In the genomic region with DNA sequence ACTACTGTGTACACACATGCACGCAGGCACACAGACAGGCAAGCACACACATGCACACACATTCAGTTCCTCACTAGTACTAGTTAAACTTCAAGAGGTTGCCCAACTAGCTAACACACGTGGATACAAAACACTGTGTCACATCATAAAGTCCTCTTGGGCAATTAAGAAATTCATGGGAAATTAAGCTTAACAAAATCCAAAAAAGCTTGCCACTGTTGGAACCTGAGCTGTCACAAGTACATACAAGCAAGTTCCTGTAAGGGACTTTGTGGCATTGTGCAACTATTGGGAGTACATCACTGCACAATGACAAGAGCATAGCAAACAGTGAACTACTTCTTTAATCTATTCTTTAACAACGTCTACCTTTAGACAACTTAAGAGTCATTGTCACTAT, we compare ENCODE assay signal across 35 mouse cellular contexts.
"Had no signal": no experiment of that assay in that cellular context is flagged by ENCODE, and none has a peak within 500 bp of the region (broad histone marks: within the 10 kb centered on the region; RNA-seq: fewer than 3 reads in every experiment).

No protein-coding gene starts in this region.

- H3K9ac ChIP-seq: heart, embryonic 12.5 days; heart, embryonic 13.5 days; heart, embryonic 15.5 days; hindbrain, embryonic 12.5 days; hindbrain, embryonic 13.5 days; hindbrain, embryonic 14.5 days; hindbrain, embryonic 15.5 days; intestine, embryonic 15.5 days; kidney, embryonic 15.5 days had no signal

- H3K4me3 ChIP-seq: heart, embryonic 10.5 days; heart, embryonic 12.5 days; heart, embryonic 13.5 days; heart, embryonic 15.5 days; hindbrain, embryonic 10.5 days; hindbrain, embryonic 12.5 days; hindbrain, embryonic 13.5 days; hindbrain, embryonic 15.5 days; intestine, embryonic 15.5 days; kidney, embryonic 15.5 days; layer of hippocampus, adult 2 months had no signal

- H3K4me1 ChIP-seq: heart, embryonic 10.5 days; heart, embryonic 12.5 days; heart, embryonic 13.5 days; heart, embryonic 15.5 days; hindbrain, embryonic 10.5 days; hindbrain, embryonic 12.5 days; hindbrain, embryonic 13.5 days; hindbrain, embryonic 15.5 days; intestine, embryonic 15.5 days; kidney, embryonic 15.5 days had no signal

- H3K4me2 ChIP-seq: heart, embryonic 11.5 days; heart, embryonic 12.5 days; heart, embryonic 13.5 days; heart, embryonic 15.5 days; hindbrain, embryonic 12.5 days; hindbrain, embryonic 13.5 days; hindbrain, embryonic 14.5 days; hindbrain, embryonic 15.5 days; intestine, embryonic 15.5 days; kidney, embryonic 15.5 days had no signal

- H3K27ac ChIP-seq: heart, embryonic 10.5 days; heart, embryonic 13.5 days; heart, embryonic 15.5 days; hindbrain, embryonic 10.5 days; hindbrain, embryonic 12.5 days; hindbrain, embryonic 13.5 days; hindbrain, embryonic 14.5 days; hindbrain, embryonic 15.5 days; hindbrain, postnatal 0 days; intestine, embryonic 15.5 days; kidney, embryonic 15.5 days; kidney, postnatal 0 days; layer of hippocampus, adult 2 months had no signal

- ATAC-seq: hindbrain, embryonic 16.5 days; hindbrain, postnatal 0 days; inflammation-experienced regulatory T-cells, adult 6 months; intestine, embryonic 15.5 days; intestine, embryonic 16.5 days; intestine, postnatal 0 days had no signal

- DNase-seq: heart, postnatal 10 days; heart, postnatal 14 days; heart, postnatal 36 days; heart, postnatal 4 days; kidney, adult 11 months; kidney, adult 18-20 months; kidney, adult 2 months; kidney, adult 8-10 months; kidney, adult 9 months; kidney, postnatal 10 days; kidney, postnatal 14 days; kidney, postnatal 25 days; kidney, postnatal 36 days; kidney, postnatal 4 days; layer of hippocampus, adult 9-11 months; layer of hippocampus, postnatal 36 days had no signal

- H3K9me3 ChIP-seq: heart, embryonic 10.5 days; heart, embryonic 12.5 days; heart, embryonic 13.5 days; heart, embryonic 15.5 days; hindbrain, embryonic 10.5 days; hindbrain, embryonic 12.5 days; hindbrain, embryonic 13.5 days; intestine, embryonic 15.5 days; kidney, embryonic 15.5 days had no signal

- H3K27me3 ChIP-seq: heart, embryonic 12.5 days; heart, embryonic 13.5 days; heart, embryonic 15.5 days; hindbrain, embryonic 12.5 days; hindbrain, embryonic 13.5 days; hindbrain, embryonic 15.5 days; intestine, embryonic 15.5 days; kidney, embryonic 15.5 days had no signal
